Mouse (Mus musculus) spleen, adult 2 months (tissue): ENCODE results near the gene Cbfa2t3.

Experiments
- CTCF ChIP-seq: fragments of 200-500 bp; IDR thresholded peaks from 2 replicates; pipeline ENCODE4 v1.5.1; 2011; ENCODE audit warnings: mild to moderate bottlenecking, inconsistent platforms; ENCODE audit not compliant: insufficient read depth, insufficient read length, insufficient replicate concordance; ENCODE audit errors: extremely low read depth
- POLR2A ChIP-seq: fragments of 200-500 bp; IDR thresholded peaks from 2 replicates; pipeline ENCODE4 v1.6.1; 2011; ENCODE audit warnings: low read depth, low read length, inconsistent platforms

GRCm38 (mm10) chr8:122658807-122659160, 40.1 kb downstream of the Cbfa2t3 start:
- TF ChIP-seq CTCF (no peak), POLR2A (no peak)
